Mouse (Mus musculus) liver, embryonic 18 days (tissue): ENCODE data around the gene Zfp991. TPM values are rescaled to one million over a fixed set of nuclear protein-coding genes. Genes with fewer than 3 reads are reported as not detected.

Source experiments
- polyA plus RNA-seq: library from polyadenylated mRNA; depleted of rRNA; stranded (reverse); fragments of >200 nt; gene quantifications from 2 replicates; pipeline ENCODE4 v1.2.3, GENCODE M21; 2012; rRNA removed

The Zfp991 gene
- polyA plus RNA-seq = 1.3 and 1.4 TPM in 2 replicates

DNA sequence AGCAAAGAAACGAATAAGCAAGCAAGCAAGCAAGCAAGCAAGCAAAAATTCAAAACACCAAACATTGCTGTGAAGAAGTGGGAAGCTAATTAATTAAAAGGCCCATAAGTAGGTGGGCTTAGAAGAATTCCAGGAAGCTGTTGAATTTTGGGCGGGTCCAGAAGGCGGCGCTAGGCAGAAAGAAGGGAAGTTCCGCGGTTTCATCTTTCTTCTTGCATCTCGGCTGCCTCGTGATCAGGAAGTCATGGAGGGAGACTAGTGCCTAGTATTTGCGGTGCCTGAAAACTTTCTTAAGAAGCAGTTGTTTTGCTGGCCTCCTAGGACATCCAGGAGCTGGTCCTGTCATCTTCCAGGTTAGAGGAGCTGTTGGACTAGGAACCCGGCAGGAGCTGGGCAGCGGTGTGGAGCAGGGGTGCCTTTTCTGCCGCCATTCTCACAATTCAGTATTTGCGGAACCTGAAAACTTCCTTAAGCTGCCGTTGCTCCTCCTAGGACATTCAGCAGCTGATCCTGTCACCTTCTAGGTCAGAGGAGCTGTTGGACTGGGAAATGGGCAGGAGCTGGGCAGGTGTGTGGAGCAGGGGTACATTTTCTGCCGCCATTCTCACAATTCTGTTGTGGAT is at the start of gene Zfp991:
Gene Zfp991, plus strand, starts transcription at position 202 of the 623 bp plus-strand sequence.

Other genes with a start within 250 kb of the Zfp991 start
- not detected in 2 replicates for gene Gm21411, start 222.4 kb upstream of the Zfp991 start, polyA plus RNA-seq
- gene Zfp989, start 160.1 kb upstream of the Zfp991 start, polyA plus RNA-seq = 0.01 TPM in 1 of 2 replicates, not detected in the other
- gene Rex2, start 110.2 kb upstream of the Zfp991 start, polyA plus RNA-seq = 0.06 TPM in 1 of 2 replicates, not detected in the other
- gene Zfp988, start 173.6 kb downstream of the Zfp991 start, polyA plus RNA-seq = not detected in 2 replicates
- 0.03 TPM in 1 of 2 replicates, not detected in the other for gene Zfp978, start 229.3 kb downstream of the Zfp991 start, polyA plus RNA-seq